In genomic region chr14:33832650-33833319, GRCm38 (mm10) we compare ENCODE assay signal across 13 mouse cellular contexts.
A peak's percentile ranks its signal among the peaks of the same experiment; 100 is the strongest.
DNase-seq lines count a peak whose midpoint lies in the region; ATAC-seq lines count a peak whose summit lies in the region.
"Had no signal": no experiment of that assay in that cellular context is flagged by ENCODE, and none has a peak within 500 bp of the region (broad histone marks: within the 10 kb centered on the region; RNA-seq: fewer than 3 reads in every experiment).

No protein-coding gene starts in this region.

- no peaks in the 10 kb centered on the region for H3K36me3 ChIP-seq in hindbrain, embryonic 13.5 days
- H3K36me3 ChIP-seq: heart, embryonic 15.5 days; midbrain, embryonic 13.5 days had no signal

- no peak overlapping the region for H3K4me3 ChIP-seq in hindbrain, embryonic 13.5 days
- H3K4me3 ChIP-seq: heart, embryonic 15.5 days; midbrain, embryonic 13.5 days had no signal

- no peaks in the 10 kb centered on the region for H3K9me3 ChIP-seq in hindbrain, embryonic 13.5 days
- H3K9me3 ChIP-seq: heart, embryonic 15.5 days; midbrain, embryonic 13.5 days had no signal

- no peaks in the 10 kb centered on the region for H3K27me3 ChIP-seq in hindbrain, embryonic 13.5 days
- H3K27me3 ChIP-seq: heart, embryonic 15.5 days; midbrain, embryonic 13.5 days had no signal

- peak; percentile 11 for DNase-seq in adrenal gland, adult 8-10 months
- no peak for DNase-seq in adrenal gland, postnatal 4 days (ENCODE audit: low spot score in 2 of 2)
- DNase-seq in kidney, postnatal 14 days: peak; percentile 23
- DNase-seq in kidney, postnatal 25 days: no peak
- peak; percentile 16 to 39 for DNase-seq in right cerebral cortex, adult 2 months (ENCODE audit: low spot score in 2 of 2)
- no peak for DNase-seq in right cerebral cortex, postnatal 4 days
- no peak for DNase-seq in layer of hippocampus, adult 9-11 months
- DNase-seq: cerebellum, adult 9-10 months; embryo, embryonic 11 days; lung, postnatal 14 days had no signal

- 77% methylated on average over 14 of the region's 14 CpGs for WGBS in hindbrain, embryonic 13.5 days

- H3K9ac ChIP-seq in hindbrain, embryonic 13.5 days: no peak overlapping the region
- H3K9ac ChIP-seq: heart, embryonic 15.5 days; midbrain, embryonic 13.5 days had no signal

- no peak overlapping the region for H3K27ac ChIP-seq in hindbrain, embryonic 13.5 days
- H3K27ac ChIP-seq: heart, embryonic 15.5 days; midbrain, embryonic 13.5 days had no signal

- H3K4me2 ChIP-seq in hindbrain, embryonic 13.5 days: no peak overlapping the region
- H3K4me2 ChIP-seq: heart, embryonic 15.5 days; midbrain, embryonic 13.5 days had no signal

- H3K4me1 ChIP-seq in hindbrain, embryonic 13.5 days (replicated peaks): peaks cover 6% of the 10 kb centered on the region; the same call in 1 of the 2 replicates
- H3K4me1 ChIP-seq: midbrain, embryonic 13.5 days had no signal

- ATAC-seq in hindbrain, embryonic 13.5 days (ENCODE audit: low FRiP score): no peak
- ATAC-seq: midbrain, embryonic 13.5 days had no signal

Comparison
In these comparisons a context has a peak if more than half of its experiments do, and no peak if none do; other contexts are left out.
1. DNase-seq: peak in adrenal gland, adult 8-10 months (single experiment), kidney, postnatal 14 days (single experiment) and right cerebral cortex, adult 2 months (2 of 2); none in adrenal gland, postnatal 4 days (0 of 2), kidney, postnatal 25 days (0 of 2), right cerebral cortex, postnatal 4 days (single experiment) and layer of hippocampus, adult 9-11 months (single experiment).